Mouse (Mus musculus) liver, adult 2 months (tissue): ENCODE data around the gene Zfp148. TPM values are rescaled to one million over a fixed set of nuclear protein-coding genes. Genes with fewer than 3 reads are reported as not detected.
"Not testable (repeated sequence)": the region's sequence is repeated elsewhere in the genome, so short reads cannot be mapped to it uniquely, and the experiment has no call there.

Source experiments
- DNase-seq: peaks from one replicate; pipeline ENCODE4 v3.0.0-alpha.2; 2011; ENCODE audit warnings: low read depth, low spot score; ENCODE audit errors: extremely low read depth
- H3K27ac ChIP-seq: fragments of 200-500 bp; replicated peaks from 2 replicates; pipeline ENCODE4 v1.5.1; 2012; ENCODE audit warnings: low read depth, mild to moderate bottlenecking, control low read depth, inconsistent platforms, low read length; ENCODE audit not compliant: insufficient read depth
- H3K27me3 ChIP-seq: fragments of 200-500 bp; 2 replicates; pipeline ENCODE4 v1.6.1; 2012; ENCODE audit warnings: mild to moderate bottlenecking, moderate library complexity, low read length, inconsistent platforms; ENCODE audit not compliant: control insufficient read depth, insufficient read depth
- H3K36me3 ChIP-seq: fragments of 200-500 bp; 2 replicates; pipeline ENCODE4 v1.6.1; 2012; ENCODE audit warnings: low read length, inconsistent platforms; ENCODE audit not compliant: control insufficient read depth, insufficient read depth
- H3K4me1 ChIP-seq: fragments of 200-500 bp; 2 replicates; pipeline ENCODE4 v1.6.1; 2011; ENCODE audit warnings: low read length; ENCODE audit not compliant: control insufficient read depth, insufficient read depth
- H3K4me3 ChIP-seq: fragments of 200-500 bp; 2 replicates; pipeline ENCODE4 v1.5.1; 2011; ENCODE audit warnings: low read depth, mild to moderate bottlenecking, control low read depth, low read length, moderate library complexity; ENCODE audit not compliant: insufficient read depth
- H3K79me2 ChIP-seq: fragments of 200-500 bp; 2 replicates; pipeline ENCODE4 v1.6.1; 2012; ENCODE audit warnings: inconsistent platforms, mild to moderate bottlenecking, low read length, moderate library complexity; ENCODE audit not compliant: control insufficient read depth, insufficient read depth
- H3K9ac ChIP-seq: fragments of 200-500 bp; 2 replicates; pipeline ENCODE4 v1.6.1; 2012; ENCODE audit warnings: low read depth, mild to moderate bottlenecking, control low read depth, inconsistent platforms, low read length
- CTCF ChIP-seq: fragments of 200-500 bp; IDR thresholded peaks from 2 replicates; pipeline ENCODE4 v1.5.1; 2011; ENCODE audit warnings: low read depth, low read length, control low read depth
- POLR2A ChIP-seq: fragments of 200-500 bp; IDR thresholded peaks from 2 replicates; pipeline ENCODE4 v1.6.1; 2011; ENCODE audit warnings: low read length, control low read depth; ENCODE audit not compliant: insufficient read depth; ENCODE audit errors: extremely low read depth
- WGBS: fragments of 180-500 bp; shearing (Covaris S2); methylation state at CpG from one replicate; pipeline ENCODE4 v1.1.7; 2018; 5-methylcytosine and 5-hydroxymethylcytosine counted together
- polyA plus RNA-seq: library from polyadenylated mRNA; depleted of rRNA; stranded (reverse); fragments of >200 nt; gene quantifications from 2 replicates; pipeline ENCODE4 v1.2.3, GENCODE M21; 2012
- total RNA-seq: library from RNA; depleted of rRNA; stranded (reverse); fragments of >200 nt; gene quantifications from 2 replicates; pipeline ENCODE4 v1.2.3, GENCODE M21; 2014

Zfp148 gene
- total and polyA plus RNA-seq, 2 experiments = 4.3 to 15.6 TPM

DNA sequence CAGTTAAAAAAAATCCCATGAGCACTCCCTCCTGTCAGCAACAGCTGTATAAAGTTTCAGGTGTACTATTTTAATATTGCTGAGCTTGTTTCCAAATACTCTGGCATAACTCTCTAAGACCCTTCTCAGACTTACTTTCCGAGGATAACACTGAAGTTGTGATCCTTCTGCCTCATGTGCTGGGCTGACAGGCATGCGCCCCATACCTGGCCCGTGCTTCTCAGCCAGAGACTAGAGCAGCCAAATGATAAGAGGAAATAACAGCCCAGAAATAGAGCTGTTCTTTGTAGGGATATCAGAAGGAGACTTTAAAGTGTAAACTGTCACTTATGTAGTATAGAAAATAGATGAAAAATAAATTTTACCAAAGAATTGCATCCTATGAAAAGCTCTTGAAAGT lies 101.7 kb downstream of the Zfp148 start:
- WGBS = 95% methylated on average over 3 of the region's 3 CpGs
- peaks cover 28% of the 10 kb centered on the region for H3K36me3 ChIP-seq

DNA sequence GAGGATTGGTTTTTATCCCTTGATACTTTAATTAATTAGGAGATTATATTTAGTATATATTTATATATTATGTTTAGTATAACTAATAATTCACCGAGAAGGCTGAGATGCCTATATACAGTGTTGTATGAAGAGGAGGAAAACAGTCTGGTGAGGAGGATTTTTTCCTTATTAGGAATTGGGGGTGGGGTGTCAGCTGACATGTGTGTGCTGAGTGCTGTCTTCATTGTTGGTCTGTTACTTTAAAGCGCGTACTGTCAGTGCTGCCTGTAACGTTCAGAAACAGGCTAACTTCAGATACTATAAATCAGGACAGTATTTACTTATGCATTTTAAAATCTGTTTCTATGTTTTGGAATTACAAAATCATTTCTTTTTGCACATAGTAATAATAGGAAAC lies 107.1 kb downstream of the Zfp148 start:
- Histone ChIP-seq H3K4me1 (no peaks in the 10 kb centered on the region), H3K27ac (no peak overlapping the region), H3K4me3 (no peak overlapping the region), H3K27me3 (no peaks in the 10 kb centered on the region), H3K9ac (no peak overlapping the region), H3K79me2 (no peaks in the 10 kb centered on the region; the same call in 1 of the 2 replicates), H3K36me3 (peaks cover 29% of the 10 kb centered on the region)
- DNase-seq = no peak
- WGBS = 97% methylated on average over 4 of the region's 4 CpGs
- TF ChIP-seq CTCF (no peak), POLR2A (no peak)

More for the DNA sequence above, 101.7 kb downstream of the Zfp148 start:
- Histone ChIP-seq H3K4me3 (no peak overlapping the region), H3K9ac (no peak overlapping the region), H3K4me1 (no peaks in the 10 kb centered on the region), H3K27me3 (no peaks in the 10 kb centered on the region), H3K79me2 (no peaks in the 10 kb centered on the region; the same call in 1 of the 2 replicates), H3K27ac (no peak overlapping the region)
- DNase-seq = no peak
- no peak for TF ChIP-seq CTCF

GRCm38 (mm10) chr16:33494374-33494773 lies 113.7 kb downstream of the Zfp148 start:
- H3K36me3 ChIP-seq = peaks cover 48% of the 10 kb centered on the region
- no peaks in the 10 kb centered on the region for H3K27me3 ChIP-seq
- no peak for TF ChIP-seq POLR2A
- H3K4me1 ChIP-seq = no peaks in the 10 kb centered on the region
- H3K4me3 ChIP-seq = no peak overlapping the region
- no peaks in the 10 kb centered on the region for H3K79me2 ChIP-seq
- 96% methylated on average over 4 of the region's 4 CpGs for WGBS
- no peak overlapping the region for H3K9ac ChIP-seq
- H3K27ac ChIP-seq = no peak overlapping the region
- DNase-seq = no peak

- Histone ChIP-seq H3K9ac (no peak overlapping the region), H3K4me1 (no peaks in the 10 kb centered on the region), H3K4me3 (no peak overlapping the region), H3K79me2 (no peaks in the 10 kb centered on the region), H3K36me3 (no peaks in the 10 kb centered on the region), H3K27ac (no peak overlapping the region), H3K27me3 (no peaks in the 10 kb centered on the region)
- no peak for TF ChIP-seq POLR2A
- TF ChIP-seq CTCF = no peak
- DNase-seq = no peak
- WGBS = 95% methylated on average over 4 of the region's 4 CpGs
Observed at GRCm38 (mm10) chr16:33508082-33508481, 127.4 kb downstream of the Zfp148 start.

GRCm38 (mm10) chr16:33509231-33509630 lies 128.6 kb downstream of the Zfp148 start:
- not testable (repeated sequence) for H3K4me1 ChIP-seq, H3K9ac ChIP-seq, DNase-seq, H3K4me3 ChIP-seq, H3K27me3 ChIP-seq, H3K27ac ChIP-seq, H3K79me2 ChIP-seq, H3K36me3 ChIP-seq
- 92% methylated on average over 2 of the region's 2 CpGs for WGBS

DNA sequence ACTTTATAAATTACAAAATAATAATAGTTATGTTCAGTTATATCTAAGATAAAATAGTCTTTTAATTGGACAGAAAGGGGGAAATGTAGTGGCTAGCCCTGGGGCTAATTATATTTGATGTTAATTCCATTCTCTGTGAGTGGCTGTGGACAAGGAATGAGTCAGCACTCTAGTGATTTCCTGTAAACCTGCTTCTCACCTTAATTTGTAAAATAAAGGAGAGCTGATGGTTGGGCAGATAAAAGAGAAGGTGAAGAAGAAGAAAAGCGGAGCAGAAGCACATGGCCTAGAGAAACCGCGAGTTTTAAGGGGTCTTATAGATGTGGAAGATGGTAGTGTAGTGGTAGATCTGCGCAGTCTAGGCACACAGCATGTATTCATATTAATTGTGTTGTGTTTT lies 130.2 kb downstream of the Zfp148 start:
- H3K36me3 ChIP-seq, H3K4me1 ChIP-seq, H3K4me3 ChIP-seq, H3K27ac ChIP-seq, DNase-seq, H3K79me2 ChIP-seq, H3K27me3 ChIP-seq, H3K9ac ChIP-seq: not testable (repeated sequence)
- 91% methylated on average over 4 of the region's 4 CpGs for WGBS

GRCm38 (mm10) chr16:33512555-33512954 lies 131.9 kb downstream of the Zfp148 start:
- DNase-seq = no peak
- no peaks in the 10 kb centered on the region for H3K27me3 ChIP-seq
- no peaks in the 10 kb centered on the region for H3K79me2 ChIP-seq
- no peaks in the 10 kb centered on the region for H3K36me3 ChIP-seq
- no peaks in the 10 kb centered on the region for H3K4me1 ChIP-seq
- no peak overlapping the region for H3K9ac ChIP-seq
- H3K27ac ChIP-seq = no peak overlapping the region
- TF ChIP-seq POLR2A (no peak), CTCF (no peak)
- H3K4me3 ChIP-seq = no peak overlapping the region
- WGBS = 39% methylated on average over 6 of the region's 6 CpGs
